Mouse (Mus musculus) CH12.LX (cell line): ENCODE measurements at regions not wholly inside any gene's neighbourhood (a gene's known extent, or its start where the extent isn't known, plus 50 kb on each side); places are given as distances from the start of the nearest gene placed in this dataset.

ENCODE experiments used
- MAX ChIP-seq: IDR thresholded peaks from 2 replicates; pipeline ENCODE4 v1.6.1; 2011; ENCODE audit warnings: low read length, improper control_type of control experiment
- MEF2A ChIP-seq: IDR thresholded peaks from 2 replicates; pipeline ENCODE4 v1.6.1; 2014; ENCODE audit warnings: low read depth, mild to moderate bottlenecking, inconsistent platforms, low read length, improper control_type of control experiment, borderline replicate concordance
- POLR2A ChIP-seq: IDR thresholded peaks from 2 replicates; pipeline ENCODE4 v1.6.1; 2011; ENCODE audit warnings: low read depth, mild to moderate bottlenecking, improper control_type of control experiment, low read length
- RAD21 ChIP-seq: IDR thresholded peaks from 2 replicates; pipeline ENCODE4 v1.6.1; 2011; ENCODE audit warnings: low read depth, mild to moderate bottlenecking, low read length, improper control_type of control experiment, moderate library complexity
- RCOR1 ChIP-seq: conservative IDR thresholded peaks from 2 replicates; pipeline ENCODE4 v1.6.1; 2012; ENCODE audit warnings: low read depth, mild to moderate bottlenecking, inconsistent platforms, low read length, improper control_type of control experiment
- USF2 ChIP-seq: conservative IDR thresholded peaks from 2 replicates; pipeline ENCODE4 v1.6.1; 2011; ENCODE audit warnings: low read depth, low read length, improper control_type of control experiment
- ZKSCAN1 ChIP-seq: IDR thresholded peaks from 2 replicates; pipeline ENCODE4 v1.6.1; 2012; ENCODE audit warnings: low read depth, inconsistent platforms, low read length, improper control_type of control experiment, borderline replicate concordance

- TF ChIP-seq POLR2A (no peak), RCOR1 (no peak), ZKSCAN1 (no peak), USF2 (no peak), MAX (no peak), RAD21 (no peak), MEF2A (no peak)
These were observed 365.5 kb upstream of the Mki67 start for GRCm38 (mm10) chr7:136081534-136082252.
